Mouse (Mus musculus) liver, postnatal 0 days (tissue): ENCODE data around the gene Ppp1r8.

Experiments
- CTCF ChIP-seq: sonication (generic); IDR thresholded peaks from 2 replicates; pipeline ENCODE4 v1.5.1; 2016; ENCODE audit warnings: antibody characterized with exemption, low read depth
- EP300 ChIP-seq: IDR thresholded peaks from 2 replicates; pipeline ENCODE4 v1.6.1; 2016; ENCODE audit warnings: antibody characterized with exemption, low read depth, mild to moderate bottlenecking

DNA sequence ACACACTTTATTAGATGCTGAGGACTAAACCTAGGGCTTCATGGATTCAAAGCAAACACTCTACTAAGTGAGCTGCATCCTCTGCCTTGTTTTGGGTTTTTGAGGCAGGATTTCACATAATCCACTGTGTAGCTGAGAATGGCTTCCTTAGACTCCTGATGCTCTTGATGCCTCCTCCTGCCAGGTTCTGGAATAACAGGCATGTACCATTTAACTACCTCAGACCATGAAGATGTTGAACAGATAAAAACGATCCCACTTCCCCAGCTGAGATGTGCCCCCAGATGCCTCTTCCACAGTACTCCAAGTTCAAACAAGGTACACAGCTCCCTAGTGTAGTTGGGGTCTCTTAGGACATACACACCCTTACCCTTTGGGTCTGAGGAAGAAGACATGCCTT lies 45.5 kb downstream of the Ppp1r8 start:
- TF ChIP-seq CTCF (no peak), EP300 (no peak)
